Mouse (Mus musculus): ENCODE results near the gene Arsa.

- TF ChIP-seq RAD21 (IDR thresholded peaks at IDR 0.05; ENCODE audit: low read depth, low read length) = no peak
- TF ChIP-seq MAZ (IDR thresholded peaks at IDR 0.05; ENCODE audit: low read depth, low read length) = no peak
- no peak for TF ChIP-seq UBTF (IDR thresholded peaks at IDR 0.05; ENCODE audit: borderline replicate concordance, insufficient read depth, low read depth, low read length)
- no peak for TF ChIP-seq CTCF (IDR thresholded peaks at IDR 0.05 in 2 of 3, conservative IDR thresholded peaks at IDR 0.05 in 1 of 3; ENCODE audit: control insufficient read depth in 1 of 3, insufficient read depth in 1 of 3, low read depth in 2 of 3, low read length in 3 of 3, poor library complexity in 1 of 3, severe bottlenecking in 1 of 3)
- no peak for TF ChIP-seq E2F4 (IDR thresholded peaks at IDR 0.05; ENCODE audit: borderline replicate concordance, low read depth, low read length)
- no peak for TF ChIP-seq GATA1 (IDR thresholded peaks at IDR 0.05; ENCODE audit: low read depth, low read length)
Measured at GRCm38 (mm10) chr15:89431271-89431670, 46.0 kb downstream of the Arsa start.

All from MEL (cell line).